9 mouse cellular contexts compared by ENCODE assay signal in genomic region chr7:110782135-110782534, GRCm38 (mm10). TPM values are rescaled to one million over a fixed set of nuclear protein-coding genes. Genes with fewer than 3 reads are reported as not detected.
DNase-seq lines count a peak whose midpoint lies in the region; ATAC-seq lines count a peak whose summit lies in the region.
"Had no signal": no experiment of that assay in that cellular context is flagged by ENCODE, and none has a peak within 500 bp of the region (broad histone marks: within the 10 kb centered on the region; RNA-seq: fewer than 3 reads in every experiment).

No protein-coding gene starts in this region.

- intact Hi-C loops in heart, postnatal 14 days (cut with DNase I) = no loop called here
- intact Hi-C loops in left cerebral cortex, postnatal 36 days (cut with DNase I) = no loop called here

- no peak overlapping the region for H3K27ac ChIP-seq in heart, embryonic 10.5 days
- H3K27ac ChIP-seq in midbrain, embryonic 15.5 days = no peak overlapping the region
- H3K27ac ChIP-seq: macrophage had no signal

- no peak overlapping the region for H3K4me3 ChIP-seq in heart, embryonic 10.5 days
- no peak overlapping the region for H3K4me3 ChIP-seq in midbrain, embryonic 15.5 days

- no peaks in the 10 kb centered on the region for H3K36me3 ChIP-seq in heart, embryonic 10.5 days
- H3K36me3 ChIP-seq in midbrain, embryonic 15.5 days (replicated peaks) = no peaks in the 10 kb centered on the region

- WGBS in heart, embryonic 10.5 days = 45% methylated on average over 7 of the region's 7 CpGs
- WGBS in midbrain, embryonic 15.5 days = 73% methylated on average over 7 of the region's 7 CpGs

- DNase-seq in heart, adult 11 months = peak; percentile 95
- no peak for DNase-seq in heart, embryonic 10.5 days (ENCODE audit: low spot score)
- DNase-seq in brain, adult 2 months (ENCODE audit: low read depth, low spot score) = peak; percentile 49
- DNase-seq in heart, postnatal 14 days = peak; percentile 68 to 70
- DNase-seq in urinary bladder, postnatal 4 days (ENCODE audit: low spot score in 2 of 2) = no peak
- no peak for DNase-seq in left cerebral cortex, postnatal 36 days (ENCODE audit: low spot score in 2 of 2)

- ATAC-seq in megakaryocyte progenitor cell, adult 5-6 weeks (replicated peaks; ENCODE audit: poor library complexity) = peak; percentile 52
- ATAC-seq in midbrain, embryonic 15.5 days (replicated peaks) = no peak

- no peaks in the 10 kb centered on the region for H3K27me3 ChIP-seq in heart, embryonic 10.5 days (ENCODE audit: insufficient read depth, poor library complexity, severe bottlenecking)
- no peaks in the 10 kb centered on the region for H3K27me3 ChIP-seq in midbrain, embryonic 15.5 days (replicated peaks)

- peaks cover 39% of the 10 kb centered on the region for H3K4me1 ChIP-seq in heart, embryonic 10.5 days
- no peaks in the 10 kb centered on the region for H3K4me1 ChIP-seq in midbrain, embryonic 15.5 days

- H3K9me3 ChIP-seq in heart, embryonic 10.5 days = no peaks in the 10 kb centered on the region
- H3K9me3 ChIP-seq in midbrain, embryonic 15.5 days = no peaks in the 10 kb centered on the region

- H3K9ac ChIP-seq in midbrain, embryonic 15.5 days = no peak overlapping the region

- no peak overlapping the region for H3K4me2 ChIP-seq in midbrain, embryonic 15.5 days

RNA-seq across cellular contexts. Expression of gene Ampd3, which starts 14.1 kb away (rescaled TPM):
- polyA plus RNA-seq in heart, embryonic 10.5 days (2016; fragmentation: Nextera tagmentation; extraction: Ambion mirVana) = 4.9 and 5.7 TPM in 2 replicates
- 10 to 100 TPM; 41.2 to 41.7 TPM for total RNA-seq in heart, postnatal 14 days (2021)
- 8.6 and 9.1 TPM in 2 replicates for total RNA-seq in megakaryocyte progenitor cell, adult 5-6 weeks (2015)
- total RNA-seq in megakaryocyte progenitor cell, adult 5-6 weeks (2017) = 3.8 and 10.8 TPM in 2 replicates
- total RNA-seq in left cerebral cortex, postnatal 36 days (2021) = 10 to 100 TPM; 19.7 to 25.4 TPM
- 9.7 and 10.1 TPM in 2 replicates for polyA plus RNA-seq in midbrain, embryonic 15.5 days (2015; fragmentation: Nextera tagmentation; extraction: Ambion mirVana)

Comparison
In these comparisons a context has a peak if more than half of its experiments do, and no peak if none do; other contexts are left out.
1. DNase-seq: peak in heart, adult 11 months (single experiment), brain, adult 2 months (single experiment) and heart, postnatal 14 days (2 of 2); none in heart, embryonic 10.5 days (single experiment), urinary bladder, postnatal 4 days (0 of 2) and left cerebral cortex, postnatal 36 days (0 of 2).